Mouse (Mus musculus): ENCODE results near the gene Loxl3.

Gene Loxl3

DNA sequence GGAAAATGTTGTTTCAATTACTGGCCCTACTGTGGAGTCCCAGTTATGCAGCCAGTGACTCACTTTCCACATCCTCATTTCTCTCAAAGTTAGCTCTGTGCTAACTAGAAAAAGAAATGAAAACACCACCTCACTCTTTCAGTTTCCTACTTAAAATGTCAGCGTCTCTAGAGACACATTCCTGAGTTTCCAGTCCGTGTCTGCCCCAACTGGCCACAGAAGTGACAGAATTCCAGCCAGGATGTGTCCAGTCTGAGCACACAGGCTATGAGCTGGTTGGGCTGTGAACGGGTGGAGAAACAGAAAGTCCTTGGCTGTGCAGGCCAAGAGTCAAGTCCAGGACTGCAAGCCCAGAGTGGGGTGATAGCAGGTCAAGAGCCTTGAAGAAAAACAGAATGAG, 16.8 kb upstream of the Loxl3 start:
- DNase-seq (ENCODE audit: low spot score) = no peak

- no peak for DNase-seq (ENCODE audit: low spot score)
Measured at GRCm38 (mm10) chr6:83019044-83019443, 14.9 kb upstream of the Loxl3 start.

GRCm38 (mm10) chr6:83020121-83020520, 13.9 kb upstream of the Loxl3 start:
- DNase-seq (ENCODE audit: low spot score) = no peak

DNA sequence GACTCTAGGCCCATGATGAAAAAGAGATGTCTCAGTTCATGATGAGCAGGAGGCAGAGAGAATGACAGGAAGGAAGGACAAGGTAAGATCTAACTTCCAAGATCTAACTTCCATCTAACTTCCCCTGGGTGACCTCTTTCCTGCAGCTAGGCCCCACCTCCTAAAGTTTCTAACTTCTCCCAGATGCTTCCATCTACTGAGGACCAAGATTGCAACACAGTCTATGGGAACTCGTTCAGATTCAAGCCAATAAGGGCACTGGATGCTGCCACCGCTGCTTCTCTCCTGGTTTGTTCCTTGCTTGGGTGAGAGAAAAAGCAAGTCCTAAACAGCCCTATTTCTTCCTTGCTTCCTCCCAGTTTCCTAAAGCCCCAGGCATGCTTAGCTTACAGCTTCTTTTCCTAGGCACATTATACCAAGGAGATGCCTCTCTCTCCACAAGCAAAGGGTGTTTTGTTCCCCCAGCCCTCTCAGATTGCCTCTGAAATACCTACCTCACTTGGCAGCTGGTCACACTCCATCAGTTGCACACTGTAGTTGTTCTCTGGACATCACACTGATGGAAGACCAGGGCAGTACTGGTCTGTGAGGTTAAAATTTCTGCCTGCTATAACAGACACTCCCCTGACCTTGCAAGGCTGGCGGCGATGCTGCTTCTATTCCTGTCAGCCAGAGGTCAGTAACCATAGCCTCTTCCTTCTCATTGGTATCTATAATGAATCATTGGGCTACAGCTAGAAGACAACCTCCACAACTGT, 13.0 kb upstream of the Loxl3 start:
- no peak for DNase-seq (ENCODE audit: low spot score)

DNA sequence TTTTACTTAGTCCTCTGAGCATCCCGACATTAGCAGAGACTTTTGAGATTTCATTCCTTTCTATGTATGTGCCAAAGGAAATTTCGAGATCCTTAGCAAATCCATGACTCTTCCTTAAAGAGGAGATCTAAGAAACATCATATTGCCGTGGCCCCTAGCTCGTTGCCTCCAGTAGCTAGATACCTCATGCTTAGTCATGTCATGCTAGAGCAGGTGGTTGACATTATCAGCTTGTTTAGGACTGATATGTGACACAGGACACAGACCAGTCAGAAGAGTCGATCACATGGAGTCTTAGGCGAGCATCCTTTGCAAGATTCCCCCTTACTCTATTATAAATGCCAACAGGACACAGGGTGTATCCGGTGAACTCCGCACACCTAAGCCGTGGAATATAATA, 11.0 kb upstream of the Loxl3 start:
- no peak for DNase-seq (ENCODE audit: low spot score)

GRCm38 (mm10) chr6:83023786-83024185, 10.2 kb upstream of the Loxl3 start:
- no peak for DNase-seq (ENCODE audit: low spot score)

DNA sequence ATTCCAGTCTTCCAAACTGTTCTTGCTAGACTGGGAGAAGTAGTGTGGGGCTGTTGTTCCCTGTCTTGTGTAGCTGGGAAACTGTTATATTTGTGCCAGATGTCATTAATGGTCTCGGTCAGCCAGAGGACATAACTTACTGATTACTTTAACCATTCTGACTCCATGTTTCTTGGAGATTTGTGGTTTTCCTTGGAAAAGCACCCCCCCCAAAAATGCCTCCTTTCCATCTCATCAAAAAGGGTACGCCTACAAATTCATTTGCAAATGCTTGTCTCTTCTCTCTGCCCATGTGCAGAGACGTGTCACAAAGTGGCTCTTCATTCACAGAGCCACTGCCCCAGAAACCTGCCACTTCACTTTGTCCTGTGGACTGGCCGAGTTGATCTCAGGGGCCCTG, 9.6 kb upstream of the Loxl3 start:
- DNase-seq (ENCODE audit: low spot score) = no peak

DNA sequence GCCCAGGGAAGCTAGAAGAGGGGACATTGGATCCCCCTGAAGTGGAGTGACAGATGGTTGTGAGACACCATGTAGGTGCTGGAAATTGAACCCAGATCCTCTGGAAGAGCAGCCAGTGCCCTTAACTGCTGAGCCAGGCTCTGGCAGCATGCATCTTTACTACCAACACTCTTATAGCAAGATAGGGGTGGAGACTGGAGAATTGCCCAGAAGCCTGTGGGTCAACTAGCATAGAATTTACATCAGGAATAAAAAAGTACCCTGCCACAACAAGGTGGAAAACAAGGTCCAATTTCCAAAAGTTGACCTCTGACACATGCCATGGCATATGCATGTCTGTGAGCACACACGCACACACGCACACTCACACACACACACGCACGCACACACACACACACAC, 8.8 kb upstream of the Loxl3 start:
- DNase-seq (ENCODE audit: low spot score) = no peak

- no peak for DNase-seq (ENCODE audit: low spot score)
Measured at GRCm38 (mm10) chr6:83027293-83027692, 6.7 kb upstream of the Loxl3 start.

- DNase-seq (ENCODE audit: low spot score) = no peak
Measured at GRCm38 (mm10) chr6:83027706-83028105, 6.3 kb upstream of the Loxl3 start.

DNA sequence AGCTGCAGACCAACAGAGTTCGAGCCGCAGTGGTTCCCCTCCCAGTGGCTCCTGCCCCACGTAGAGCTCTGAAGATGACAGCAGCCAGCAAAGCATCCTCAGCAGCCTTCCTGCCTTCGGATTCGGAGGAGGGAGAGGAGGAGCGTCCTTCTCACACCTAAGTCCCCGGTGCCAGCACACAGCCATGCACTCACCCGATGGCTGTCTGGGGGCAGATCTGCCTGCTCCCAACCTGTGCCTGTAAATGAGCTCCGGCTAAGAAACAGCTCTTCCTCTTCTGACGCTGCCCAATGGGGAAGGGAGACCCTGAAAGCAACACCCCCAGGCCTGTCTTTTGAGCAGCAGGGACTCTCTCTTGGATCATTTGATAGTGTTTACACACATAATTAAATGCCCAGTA, 4.2 kb upstream of the Loxl3 start:
- no peak for DNase-seq (ENCODE audit: low spot score)

- no peak for DNase-seq (ENCODE audit: low spot score)
Measured at GRCm38 (mm10) chr6:83031111-83031510, 2.9 kb upstream of the Loxl3 start.

GRCm38 (mm10) chr6:83031921-83032590, 1.9 kb upstream of the Loxl3 start:
- no peak for DNase-seq (ENCODE audit: low spot score)

DNA sequence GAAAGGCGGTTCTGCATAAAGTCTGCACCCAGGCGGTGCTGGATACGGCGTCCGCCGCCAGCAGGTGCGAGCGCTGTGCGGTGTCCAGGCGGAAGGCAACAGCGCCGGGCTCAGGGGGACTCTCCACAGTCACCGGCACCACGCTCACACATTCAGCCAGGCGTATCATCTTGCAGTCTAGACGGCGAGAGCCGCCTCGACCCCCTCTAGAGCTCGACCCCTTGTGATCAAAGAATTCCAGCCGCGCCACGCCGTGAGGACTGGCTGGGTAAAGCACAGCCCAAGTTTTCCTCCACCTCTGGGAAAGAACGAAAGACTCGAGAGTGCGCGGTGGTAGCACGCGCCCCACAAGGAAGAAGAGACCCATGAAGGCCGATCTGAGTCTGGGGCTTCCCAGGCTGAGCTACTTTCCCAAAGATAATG, 1.2 kb upstream of the Loxl3 start:
- peak; percentile 40 for DNase-seq (ENCODE audit: low spot score)

DNA sequence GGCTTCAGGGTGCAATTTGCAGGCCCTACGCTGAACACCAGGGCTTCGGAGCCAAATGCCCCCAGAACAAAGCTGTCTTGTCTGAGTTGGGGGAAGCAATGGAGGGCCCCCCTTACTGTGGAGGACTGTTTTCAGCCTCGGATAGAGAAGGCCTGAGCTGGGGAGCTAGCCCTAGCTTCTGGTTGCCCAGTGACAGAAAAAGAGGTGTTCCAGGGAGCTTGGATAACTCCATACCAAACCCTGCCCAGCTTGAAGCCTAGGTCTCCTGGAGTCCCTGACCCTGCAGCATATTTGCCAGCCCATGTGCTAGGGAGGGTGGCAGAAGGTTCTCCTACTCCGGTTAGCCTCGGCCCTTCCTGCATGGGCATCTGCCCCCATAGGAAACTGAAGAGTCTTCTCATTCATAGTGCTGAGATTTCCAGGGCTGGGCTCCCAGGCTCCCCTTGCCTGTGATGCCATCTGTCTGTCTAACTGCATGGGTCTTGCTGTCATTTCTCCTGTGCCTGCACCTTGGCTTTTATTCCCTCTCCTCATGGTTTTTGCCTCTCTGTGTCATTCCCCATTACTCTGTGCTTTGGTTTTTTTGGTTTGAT, 586 bp downstream of the Loxl3 start:
- no peak for DNase-seq (ENCODE audit: low spot score)

DNA sequence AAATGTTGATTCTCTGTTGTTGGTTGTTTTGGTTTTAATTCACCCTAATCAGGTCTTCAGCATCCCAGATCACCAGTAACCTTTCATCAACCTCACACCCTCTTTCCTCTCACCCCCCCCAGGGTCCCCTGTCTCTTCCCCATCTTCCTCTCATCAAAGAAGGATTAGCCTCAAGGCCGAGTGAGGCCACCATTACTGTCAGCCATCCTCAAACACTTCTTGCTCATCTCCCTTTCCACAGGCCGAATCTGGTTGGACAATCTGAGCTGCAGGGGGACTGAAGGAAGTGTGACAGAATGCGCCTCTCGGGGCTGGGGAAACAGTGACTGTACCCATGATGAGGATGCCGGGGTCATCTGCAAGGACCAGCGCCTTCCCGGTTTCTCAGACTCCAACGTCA, 3.2 kb downstream of the Loxl3 start:
- DNase-seq (ENCODE audit: low spot score) = no peak

DNA sequence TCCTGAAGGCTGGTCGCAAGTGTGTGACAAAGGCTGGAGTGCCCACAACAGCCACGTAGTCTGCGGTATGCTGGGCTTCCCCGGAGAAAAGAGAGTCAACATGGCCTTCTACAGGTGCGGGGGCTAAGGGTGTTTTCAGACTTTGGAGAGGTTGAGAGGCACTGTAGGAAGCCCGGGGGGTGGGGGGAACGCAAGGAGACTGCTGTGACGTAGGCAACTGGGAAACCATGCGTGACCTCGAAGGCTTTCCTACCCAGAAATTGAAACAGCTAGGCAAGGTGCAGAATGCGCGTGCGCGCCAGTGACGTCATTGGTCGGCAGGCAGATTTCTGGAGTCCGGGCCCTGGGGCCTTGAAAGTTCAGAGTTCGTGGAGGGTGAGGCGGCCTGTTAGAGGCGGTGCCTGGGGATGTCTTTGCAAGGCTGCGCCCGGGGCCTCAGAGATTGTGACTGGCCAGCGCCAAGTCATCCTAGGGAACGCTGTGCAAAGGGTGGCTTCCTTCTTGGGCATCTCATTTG, 4.6 kb downstream of the Loxl3 start:
- no peak for DNase-seq (ENCODE audit: low spot score)

DNA sequence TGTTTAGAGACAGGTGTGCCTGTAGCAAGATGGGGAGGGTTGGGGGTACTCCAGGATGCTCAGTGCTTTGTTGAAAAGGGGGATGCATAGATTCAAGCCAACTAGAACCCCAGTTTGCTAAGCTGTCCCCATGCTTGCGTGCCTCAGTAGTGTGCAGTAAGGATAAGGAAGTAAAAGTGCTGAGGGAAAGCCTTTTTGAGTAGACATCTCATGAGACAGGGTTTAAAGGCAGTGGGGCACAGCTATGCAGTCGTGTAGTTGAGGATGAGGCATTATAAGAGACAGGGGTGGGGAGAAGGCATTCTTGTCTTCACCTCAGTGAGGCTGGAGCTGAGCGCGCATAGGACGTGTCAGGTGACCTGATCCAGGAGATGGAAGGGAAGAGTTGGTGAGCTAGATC, 6.6 kb downstream of the Loxl3 start:
- DNase-seq (ENCODE audit: low spot score) = no peak

GRCm38 (mm10) chr6:83043561-83043960, 9.6 kb downstream of the Loxl3 start:
- no peak for DNase-seq (ENCODE audit: low spot score)

DNA sequence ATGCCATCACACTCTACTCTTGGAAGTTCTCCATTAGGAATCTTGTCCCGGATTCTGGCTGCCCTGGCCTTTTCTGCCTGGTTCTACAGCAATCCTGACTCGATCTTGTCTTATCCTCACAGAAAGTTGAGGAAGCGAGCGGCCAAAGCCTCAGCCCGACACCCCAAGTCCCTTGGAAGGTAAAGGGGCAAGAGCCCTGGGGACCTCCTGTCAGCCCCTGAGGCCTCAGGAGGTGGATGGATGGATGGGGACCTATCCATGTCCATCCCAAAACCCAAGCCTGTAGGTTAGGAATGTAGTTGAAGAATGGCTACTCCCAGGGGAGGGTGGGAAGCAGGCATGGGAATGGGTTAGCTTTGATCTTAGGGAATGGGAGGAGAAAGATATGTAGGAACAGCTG, 10.0 kb downstream of the Loxl3 start:
- DNase-seq (ENCODE audit: low spot score) = no peak

GRCm38 (mm10) chr6:83044742-83045141, 10.8 kb downstream of the Loxl3 start:
- peak; percentile 79 for DNase-seq (ENCODE audit: low spot score)

DNA sequence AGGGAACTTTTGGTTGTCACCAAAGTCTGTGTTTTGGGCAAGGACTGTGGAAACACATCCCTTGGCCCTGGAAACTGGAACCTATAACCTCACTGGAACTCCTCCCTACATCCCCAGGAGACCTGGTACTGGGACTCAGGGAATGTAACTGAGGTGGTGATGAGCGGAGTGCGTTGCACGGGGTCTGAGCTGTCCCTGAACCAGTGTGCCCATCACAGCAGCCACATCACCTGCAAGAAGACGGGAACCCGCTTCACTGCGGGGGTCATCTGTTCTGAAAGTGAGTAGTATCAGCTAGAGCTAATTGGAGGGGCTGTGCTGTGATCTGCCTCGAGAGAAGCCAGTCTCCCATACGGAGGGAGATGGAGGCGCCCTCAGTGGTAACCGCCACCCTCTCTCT, 15.4 kb downstream of the Loxl3 start:
- no peak for DNase-seq (ENCODE audit: low spot score)

Data from MN1 (cell line).